Mouse (Mus musculus): ENCODE measurements around the gene Ugt1a9. TPM values are rescaled to one million over a fixed set of nuclear protein-coding genes. Genes with fewer than 3 reads are reported as not detected.

Gene Ugt1a9
- total and polyA plus RNA-seq, 2 experiments from 2014 or later, result not detected

DNA sequence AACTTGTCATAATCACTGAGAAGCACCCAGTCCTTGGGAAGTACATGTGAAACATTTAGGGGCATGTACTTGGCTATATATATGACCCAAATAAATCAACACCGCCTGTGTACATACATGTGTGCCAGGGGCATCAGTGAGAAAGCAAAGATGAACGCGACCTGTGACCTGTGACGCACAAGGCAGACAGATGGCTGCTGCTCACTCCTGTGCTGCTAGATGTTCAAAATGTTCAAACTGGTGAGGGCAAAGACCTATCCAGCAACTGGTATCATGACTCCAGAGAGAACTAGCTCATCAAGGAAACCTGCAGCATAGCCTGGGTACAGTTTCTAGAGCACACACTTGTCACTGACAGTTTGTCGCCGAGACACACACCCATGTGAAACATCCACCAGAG is 196.9 kb downstream of the Ugt1a9 start:
- Histone ChIP-seq H3K9me3 (replicated peaks; ENCODE audit: control insufficient read depth, low read length) (no peaks in the 10 kb centered on the region), H3K4me3 (ENCODE audit: low read depth, low read length) (no peak overlapping the region), H3K4me2 (ENCODE audit: low read depth, low read length) (no peak overlapping the region), H3K27me3 (ENCODE audit: control insufficient read depth, insufficient read depth, low read length) (no peaks in the 10 kb centered on the region), H3K36me3 (replicated peaks; ENCODE audit: control insufficient read depth, insufficient read depth, low read length) (peaks cover 88% of the 10 kb centered on the region), H3K27ac (ENCODE audit: low read depth) (no peak overlapping the region), H3K9ac (replicated peaks; ENCODE audit: low read depth, low read length) (no peak overlapping the region), H3K4me1 (ENCODE audit: control insufficient read depth, insufficient read depth) (0 out of 2 replicates have a peak, but pooled peaks cover 1% of the 10 kb centered on the region)
- DNase-seq (ENCODE audit: low spot score) (no peak), ATAC-seq (ENCODE audit: insufficient read depth, low read depth) (no peak)
- WGBS, result 93% methylated on average over 6 of the region's 6 CpGs
- TF ChIP-seq EP300 (IDR thresholded peaks at IDR 0.05; ENCODE audit: low read depth) (no peak), CTCF (IDR thresholded peaks at IDR 0.05; ENCODE audit: low read depth) (no peak)

DNA sequence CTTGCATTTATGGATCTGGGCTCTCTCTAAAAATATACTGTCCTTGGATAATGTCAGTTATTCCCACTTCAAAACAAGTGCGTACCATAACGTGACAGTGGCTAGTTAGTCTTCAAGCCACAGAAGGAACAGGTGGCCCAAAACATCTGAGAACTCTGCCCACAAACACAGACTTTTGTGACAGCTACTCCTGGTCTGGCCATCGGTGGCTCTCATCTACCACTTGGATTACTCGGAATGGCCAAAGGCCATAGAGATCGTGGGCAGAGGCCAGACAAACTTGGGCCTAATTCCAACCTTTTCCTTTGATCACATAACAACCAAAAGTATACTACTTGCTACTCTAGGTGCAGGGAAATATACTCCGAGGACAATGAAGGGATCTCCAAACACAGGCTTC is 197.5 kb downstream of the Ugt1a9 start:
- Histone ChIP-seq H3K27ac (ENCODE audit: low read depth) (no peak overlapping the region), H3K9me3 (replicated peaks; ENCODE audit: control insufficient read depth, low read length) (no peaks in the 10 kb centered on the region), H3K4me2 (ENCODE audit: low read depth, low read length) (no peak overlapping the region), H3K4me1 (ENCODE audit: control insufficient read depth, insufficient read depth) (no peaks in the 10 kb centered on the region), H3K27me3 (ENCODE audit: control insufficient read depth, insufficient read depth, low read length) (no peaks in the 10 kb centered on the region), H3K9ac (replicated peaks; ENCODE audit: low read depth, low read length) (no peak overlapping the region), H3K36me3 (replicated peaks; ENCODE audit: control insufficient read depth, insufficient read depth, low read length) (peaks cover 88% of the 10 kb centered on the region), H3K4me3 (ENCODE audit: low read depth, low read length) (no peak overlapping the region)
- 80% methylated on average over 6 of the region's 6 CpGs for WGBS
- TF ChIP-seq EP300 (IDR thresholded peaks at IDR 0.05; ENCODE audit: low read depth) (no peak), CTCF (IDR thresholded peaks at IDR 0.05; ENCODE audit: low read depth) (no peak)
- no peak for ATAC-seq (ENCODE audit: insufficient read depth, low read depth)
- DNase-seq (ENCODE audit: low spot score), result no peak

Other genes with a start within 250 kb of the Ugt1a9 start
- gene Dgkd, start 217.5 kb upstream of the Ugt1a9 start, total RNA-seq (2014; rRNA removed; ENCODE audit: low replicate concordance), result 37.3 and 40.5 TPM in 2 replicates
- 12.4 and 14.1 TPM in 2 replicates for gene Dgkd, start 217.5 kb upstream of the Ugt1a9 start, polyA plus RNA-seq (2015; fragmentation: Nextera tagmentation; extraction: Ambion mirVana)
- gene Usp40, start 62.2 kb upstream of the Ugt1a9 start, total RNA-seq (2014; rRNA removed; ENCODE audit: low replicate concordance), result 27.4 and 33.5 TPM in 2 replicates
- gene Usp40, start 62.2 kb upstream of the Ugt1a9 start, polyA plus RNA-seq (2015; fragmentation: Nextera tagmentation; extraction: Ambion mirVana), result 15.7 and 18.6 TPM in 2 replicates
- not detected in 2 replicates for gene Ugt1a10, start 15.4 kb upstream of the Ugt1a9 start, total RNA-seq (2014; rRNA removed; ENCODE audit: low replicate concordance)
- gene Ugt1a10, start 15.4 kb upstream of the Ugt1a9 start, polyA plus RNA-seq (2015; fragmentation: Nextera tagmentation; extraction: Ambion mirVana), result not detected in 2 replicates
- gene Ugt1a8, start 17.0 kb downstream of the Ugt1a9 start, total RNA-seq (2014; rRNA removed; ENCODE audit: low replicate concordance), result not detected in 2 replicates
- not detected in 2 replicates for gene Ugt1a8, start 17.0 kb downstream of the Ugt1a9 start, polyA plus RNA-seq (2015; fragmentation: Nextera tagmentation; extraction: Ambion mirVana)
- 0.73 and 0.99 TPM in 2 replicates for gene Ugt1a7c, start 24.3 kb downstream of the Ugt1a9 start, total RNA-seq (2014; rRNA removed; ENCODE audit: low replicate concordance)
- 1.8 and 1.9 TPM in 2 replicates for gene Ugt1a7c, start 24.3 kb downstream of the Ugt1a9 start, polyA plus RNA-seq (2015; fragmentation: Nextera tagmentation; extraction: Ambion mirVana)
- gene Ugt1a6b, start 32.5 kb downstream of the Ugt1a9 start, total RNA-seq (2014; rRNA removed; ENCODE audit: low replicate concordance), result 0.19 and 0.27 TPM in 2 replicates
- 0.14 TPM in 1 of 2 replicates, not detected in the other for gene Ugt1a6b, start 32.5 kb downstream of the Ugt1a9 start, polyA plus RNA-seq (2015; fragmentation: Nextera tagmentation; extraction: Ambion mirVana)
- gene Ugt1a6a, start 64.0 kb downstream of the Ugt1a9 start, total RNA-seq (2014; rRNA removed; ENCODE audit: low replicate concordance), result 1.9 and 2.2 TPM in 2 replicates
- 0.66 and 1.0 TPM in 2 replicates for gene Ugt1a6a, start 64.0 kb downstream of the Ugt1a9 start, polyA plus RNA-seq (2015; fragmentation: Nextera tagmentation; extraction: Ambion mirVana)
- not detected in 2 replicates for gene Ugt1a5, start 95.2 kb downstream of the Ugt1a9 start, total RNA-seq (2014; rRNA removed; ENCODE audit: low replicate concordance)
- gene Ugt1a5, start 95.2 kb downstream of the Ugt1a9 start, polyA plus RNA-seq (2015; fragmentation: Nextera tagmentation; extraction: Ambion mirVana), result not detected in 2 replicates
- not detected in 2 replicates for gene Ugt1a2, start 129.8 kb downstream of the Ugt1a9 start, total RNA-seq (2014; rRNA removed; ENCODE audit: low replicate concordance)
- not detected in 2 replicates for gene Ugt1a2, start 129.8 kb downstream of the Ugt1a9 start, polyA plus RNA-seq (2015; fragmentation: Nextera tagmentation; extraction: Ambion mirVana)
- gene Dnajb3, start 135.0 kb downstream of the Ugt1a9 start, total RNA-seq (2014; rRNA removed; ENCODE audit: low replicate concordance), result 0.46 and 3.8 TPM in 2 replicates
- 2.7 and 3.2 TPM in 2 replicates for gene Dnajb3, start 135.0 kb downstream of the Ugt1a9 start, polyA plus RNA-seq (2015; fragmentation: Nextera tagmentation; extraction: Ambion mirVana)
- not detected in 2 replicates for gene Ugt1a1, start 141.2 kb downstream of the Ugt1a9 start, total RNA-seq (2014; rRNA removed; ENCODE audit: low replicate concordance)
- 0.07 TPM in 1 of 2 replicates, not detected in the other for gene Ugt1a1, start 141.2 kb downstream of the Ugt1a9 start, polyA plus RNA-seq (2015; fragmentation: Nextera tagmentation; extraction: Ambion mirVana)
- gene Mroh2a, start 156.2 kb downstream of the Ugt1a9 start, total RNA-seq (2014; rRNA removed; ENCODE audit: low replicate concordance), result not detected in 2 replicates
- gene Mroh2a, start 156.2 kb downstream of the Ugt1a9 start, polyA plus RNA-seq (2015; fragmentation: Nextera tagmentation; extraction: Ambion mirVana), result 0.08 and 0.23 TPM in 2 replicates
- 95.2 and 97.3 TPM in 2 replicates for gene Hjurp, start 206.8 kb downstream of the Ugt1a9 start, total RNA-seq (2014; rRNA removed; ENCODE audit: low replicate concordance)
- 28.0 and 29.3 TPM in 2 replicates for gene Hjurp, start 206.8 kb downstream of the Ugt1a9 start, polyA plus RNA-seq (2015; fragmentation: Nextera tagmentation; extraction: Ambion mirVana)
- gene Trpm8, start 206.9 kb downstream of the Ugt1a9 start, total RNA-seq (2014; rRNA removed; ENCODE audit: low replicate concordance), result not detected in 2 replicates
- gene Trpm8, start 206.9 kb downstream of the Ugt1a9 start, polyA plus RNA-seq (2015; fragmentation: Nextera tagmentation; extraction: Ambion mirVana), result not detected in 2 replicates